In genomic region chr7:70717608-70718007, GRCm38 (mm10) we compare ENCODE assay signal across 15 mouse cellular contexts.
"Had no signal": no experiment of that assay in that cellular context is flagged by ENCODE, and none has a peak within 500 bp of the region (broad histone marks: within the 10 kb centered on the region; RNA-seq: fewer than 3 reads in every experiment).

No protein-coding gene starts in this region.

- H3K4me2 ChIP-seq: hindbrain, embryonic 13.5 days; limb, embryonic 12.5 days had no signal

- H3K4me3 ChIP-seq: heart, adult 2 months; hindbrain, embryonic 13.5 days; hindbrain, embryonic 15.5 days; kidney, embryonic 15.5 days; limb, embryonic 12.5 days had no signal

- H3K9me3 ChIP-seq: heart, embryonic 13.5 days; heart, embryonic 15.5 days; hindbrain, embryonic 13.5 days; hindbrain, embryonic 15.5 days; kidney, embryonic 15.5 days; limb, embryonic 12.5 days had no signal

- H3K27me3 ChIP-seq: heart, embryonic 13.5 days; heart, embryonic 15.5 days; hindbrain, embryonic 13.5 days; hindbrain, embryonic 15.5 days; kidney, embryonic 15.5 days; limb, embryonic 12.5 days had no signal

- ATAC-seq: forebrain, embryonic 16.5 days; hindbrain, postnatal 0 days; intestine, embryonic 16.5 days had no signal

- H3K9ac ChIP-seq: heart, embryonic 13.5 days; heart, embryonic 15.5 days; hindbrain, embryonic 13.5 days; hindbrain, embryonic 15.5 days; kidney, embryonic 15.5 days; limb, embryonic 12.5 days had no signal

- H3K36me3 ChIP-seq: heart, embryonic 13.5 days; heart, embryonic 15.5 days; hindbrain, embryonic 13.5 days; hindbrain, embryonic 15.5 days; kidney, embryonic 15.5 days; limb, embryonic 12.5 days had no signal

- H3K27ac ChIP-seq: heart, adult 2 months; heart, embryonic 13.5 days; heart, embryonic 15.5 days; hindbrain, embryonic 13.5 days; hindbrain, embryonic 15.5 days; hindbrain, postnatal 0 days; kidney, postnatal 0 days; limb, embryonic 12.5 days had no signal

- H3K4me1 ChIP-seq: hindbrain, embryonic 13.5 days; limb, embryonic 12.5 days had no signal

- DNase-seq: gastrocnemius, postnatal 14 days; gastrocnemius, postnatal 36 days; heart, adult 2 months; kidney, adult 11 months; layer of hippocampus, adult 9-11 months had no signal
